Mouse (Mus musculus) lung, embryonic 14.5 days (tissue): ENCODE measurements around the gene Slc38a6. TPM values are rescaled to one million over a fixed set of nuclear protein-coding genes. Genes with fewer than 3 reads are reported as not detected.

Experiments used
- ATAC-seq: fragments of 200-750 bp; cut with Nextera tagmentation; 2 replicates; pipeline ENCODE4 v1.8.0; 2017; ENCODE audit warnings: mild to moderate bottlenecking, moderate TSS enrichment, moderate library complexity; ENCODE audit not compliant: insufficient read depth
- DNase-seq: peaks from one replicate; pipeline ENCODE4 v3.0.0-alpha.2; 2015
- H3K27ac ChIP-seq: fragments of 300-500 bp; sonication (generic); 2 replicates; pipeline ENCODE4 v1.5.1; 2014; ENCODE audit warnings: low read depth, mild to moderate bottlenecking, moderate library complexity
- H3K27me3 ChIP-seq: fragments of 300-500 bp; sonication (generic); 2 replicates; pipeline ENCODE4 v1.6.1; 2014; ENCODE audit warnings: low read length, control low read depth; ENCODE audit not compliant: insufficient read depth
- H3K36me3 ChIP-seq: fragments of 300-500 bp; sonication (generic); 2 replicates; pipeline ENCODE4 v1.6.1; 2014; ENCODE audit warnings: control low read depth; ENCODE audit not compliant: insufficient read depth
- H3K4me1 ChIP-seq: fragments of 300-500 bp; sonication (generic); 2 replicates; pipeline ENCODE4 v1.6.1; 2014; ENCODE audit warnings: antibody characterized with exemption, control low read depth; ENCODE audit not compliant: insufficient read depth
- H3K4me2 ChIP-seq: fragments of 300-500 bp; sonication (generic); 2 replicates; pipeline ENCODE4 v1.6.1; 2014; ENCODE audit warnings: mild to moderate bottlenecking
- H3K4me3 ChIP-seq: fragments of 300-500 bp; sonication (generic); 2 replicates; pipeline ENCODE4 v1.5.1; 2014; ENCODE audit warnings: low read depth, low read length
- H3K9ac ChIP-seq: fragments of 300-500 bp; sonication (generic); 2 replicates; pipeline ENCODE4 v1.6.1; 2014
- H3K9me3 ChIP-seq: fragments of 300-500 bp; sonication (generic); 2 replicates; pipeline ENCODE4 v1.6.1; 2016; ENCODE audit warnings: low read depth, low read length, control low read depth
- CTCF ChIP-seq: IDR thresholded peaks from 2 replicates; pipeline ENCODE4 v1.5.1; 2016; ENCODE audit warnings: antibody characterized with exemption, low read depth
- WGBS: fragments of 180-500 bp; shearing (Covaris S2); extraction: QIAGEN DNeasy Blood & Tissue Kit; methylation state at CpG from one replicate; pipeline ENCODE4 v1.1.7; 2014; 5-methylcytosine and 5-hydroxymethylcytosine counted together
- polyA plus RNA-seq: library from polyadenylated mRNA; unstranded; fragments of >200 nt; fragmentation: Nextera tagmentation; extraction: Ambion mirVana; gene quantifications from 2 replicates; pipeline ENCODE4 v1.2.1, GENCODE M21; 2014

Slc38a6 gene
- polyA plus RNA-seq, 1 experiment from 2014 or later: 9.3 TPM

DNA sequence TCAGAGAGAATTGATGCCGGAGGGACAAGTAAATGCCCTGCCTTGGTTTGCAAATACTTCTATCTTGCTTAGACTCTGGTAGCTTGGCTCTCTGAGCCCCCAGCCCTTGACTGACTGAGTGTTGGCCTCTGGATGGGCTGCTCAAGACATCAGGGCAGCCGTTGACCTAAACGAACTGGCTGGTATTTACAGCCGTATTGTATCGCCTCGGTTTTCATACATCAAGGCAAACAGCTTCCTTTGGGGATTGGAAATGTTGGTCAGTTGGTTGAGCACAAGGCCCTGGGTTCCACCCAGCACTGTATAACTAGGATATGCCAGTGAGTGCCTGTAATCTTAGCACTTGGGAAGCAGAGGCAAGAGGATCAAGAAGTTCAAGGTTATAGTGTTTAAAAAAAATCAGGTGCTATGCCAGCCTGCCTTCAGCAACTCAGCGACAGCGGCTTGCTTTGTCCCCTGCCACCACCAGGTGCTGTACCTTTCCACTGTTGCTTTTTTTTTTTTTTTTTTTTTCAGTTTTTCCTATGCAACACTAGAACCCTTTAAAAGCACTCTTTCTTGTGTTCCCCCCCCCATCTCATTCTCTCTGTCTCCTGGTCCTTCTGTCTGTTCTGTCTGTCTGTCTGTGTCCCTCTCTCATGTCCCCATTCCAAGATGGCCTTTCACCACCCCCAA is 94.2 kb downstream of the Slc38a6 start:
- no peak for DNase-seq
- Histone ChIP-seq H3K9me3 (no peaks in the 10 kb centered on the region), H3K27ac (no peak overlapping the region), H3K4me2 (no peak overlapping the region), H3K9ac (no peak overlapping the region), H3K4me3 (no peak overlapping the region), H3K36me3 (no peaks in the 10 kb centered on the region), H3K4me1 (0 out of 2 replicates have a peak, but pooled peaks cover 8% of the 10 kb centered on the region), H3K27me3 (no peaks in the 10 kb centered on the region)
- 74% methylated on average over 8 of the region's 8 CpGs for WGBS
- ATAC-seq: no peak
- no peak for TF ChIP-seq CTCF

DNA sequence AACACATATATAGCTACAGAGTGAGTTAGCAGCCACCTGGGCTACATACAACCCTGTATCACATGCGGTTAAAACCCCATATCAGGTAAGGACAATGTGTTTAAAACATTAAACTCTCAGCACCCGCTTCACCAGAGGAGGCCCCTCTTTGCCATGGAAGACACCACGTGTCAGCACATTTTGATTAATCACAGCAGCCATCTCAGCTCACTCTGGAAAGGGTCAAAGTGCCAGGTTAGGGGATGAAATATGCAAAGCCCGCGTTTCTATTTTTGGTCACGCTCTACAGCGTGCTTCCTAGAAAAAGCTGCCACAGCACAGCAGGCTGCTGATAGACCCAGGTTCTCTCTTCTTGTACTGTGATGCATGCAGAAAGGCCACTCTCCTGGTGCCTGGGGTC is 94.9 kb downstream of the Slc38a6 start:
- H3K9ac ChIP-seq: no peak overlapping the region
- 44% methylated on average over 7 of the region's 7 CpGs for WGBS
- H3K4me2 ChIP-seq: no peak overlapping the region
- TF ChIP-seq CTCF: no peak
- H3K27ac ChIP-seq: no peak overlapping the region
- ATAC-seq (no peak), DNase-seq (no peak)
- no peaks in the 10 kb centered on the region for H3K36me3 ChIP-seq
- H3K4me1 ChIP-seq: 0 out of 2 replicates have a peak, but pooled peaks cover 8% of the 10 kb centered on the region
- H3K4me3 ChIP-seq: no peak overlapping the region
- H3K9me3 ChIP-seq: no peaks in the 10 kb centered on the region
- no peaks in the 10 kb centered on the region for H3K27me3 ChIP-seq

- peak; percentile 12; the same call in 1 of the 2 replicates for ATAC-seq
- Histone ChIP-seq H3K4me2 (no peak overlapping the region), H3K9me3 (no peaks in the 10 kb centered on the region), H3K27ac (no peak overlapping the region), H3K27me3 (no peaks in the 10 kb centered on the region), H3K4me1 (0 out of 2 replicates have a peak, but pooled peaks cover 8% of the 10 kb centered on the region), H3K36me3 (no peaks in the 10 kb centered on the region), H3K9ac (no peak overlapping the region), H3K4me3 (no peak overlapping the region)
- 61% methylated on average over 12 of the region's 12 CpGs for WGBS
- DNase-seq: no peak
- TF ChIP-seq CTCF: no peak
Measured at GRCm38 (mm10) chr12:73382290-73383178, 96.0 kb downstream of the Slc38a6 start.

GRCm38 (mm10) chr12:73383179-73383510 is 96.6 kb downstream of the Slc38a6 start:
- Histone ChIP-seq H3K36me3 (no peaks in the 10 kb centered on the region), H3K27me3 (no peaks in the 10 kb centered on the region), H3K4me2 (no peak overlapping the region), H3K4me1 (0 out of 2 replicates have a peak, but pooled peaks cover 8% of the 10 kb centered on the region), H3K4me3 (no peak overlapping the region), H3K27ac (no peak overlapping the region), H3K9ac (no peak overlapping the region), H3K9me3 (no peaks in the 10 kb centered on the region)
- DNase-seq: no peak
- TF ChIP-seq CTCF: no peak
- 74% methylated on average over 5 of the region's 5 CpGs for WGBS
- 0 out of 2 replicates have a peak, but pooled peaks have one; percentile 7 for ATAC-seq

DNA sequence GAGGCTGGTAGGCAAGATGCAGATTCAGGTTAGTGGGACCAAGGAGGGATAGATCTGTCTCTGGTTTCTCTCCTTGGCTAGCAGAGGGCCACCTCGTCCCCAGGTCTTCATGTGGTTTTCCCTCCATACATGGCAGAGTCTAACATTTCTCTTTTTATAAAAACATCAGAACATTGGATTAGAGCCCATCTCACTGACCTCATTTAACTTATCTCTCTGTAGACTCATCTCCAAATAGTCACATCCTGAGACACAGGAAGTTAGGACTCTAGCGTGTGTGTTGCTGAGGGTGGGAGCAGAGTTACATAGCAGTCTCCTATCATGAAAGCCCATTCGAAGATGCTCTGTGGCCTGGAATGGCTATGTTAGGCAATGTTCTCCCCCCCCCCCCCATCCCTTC is 97.3 kb downstream of the Slc38a6 start:
- Histone ChIP-seq H3K36me3 (no peaks in the 10 kb centered on the region), H3K27me3 (no peaks in the 10 kb centered on the region), H3K27ac (no peak overlapping the region), H3K9me3 (no peaks in the 10 kb centered on the region), H3K9ac (no peak overlapping the region), H3K4me1 (0 out of 2 replicates have a peak, but pooled peaks cover 8% of the 10 kb centered on the region), H3K4me2 (no peak overlapping the region), H3K4me3 (no peak overlapping the region)
- ATAC-seq (no peak), DNase-seq (no peak)
- WGBS: 71% methylated on average over 3 of the region's 3 CpGs
- no peak for TF ChIP-seq CTCF

GRCm38 (mm10) chr12:73384747-73385146 is 98.2 kb downstream of the Slc38a6 start:
- H3K4me1 ChIP-seq: 0 out of 2 replicates have a peak, but pooled peaks cover 8% of the 10 kb centered on the region
- H3K9ac ChIP-seq: no peak overlapping the region
- peak; percentile 47 for DNase-seq
- no peaks in the 10 kb centered on the region for H3K36me3 ChIP-seq
- H3K27me3 ChIP-seq: no peaks in the 10 kb centered on the region
- no peak overlapping the region for H3K4me3 ChIP-seq
- 47% methylated on average over 6 of the region's 6 CpGs for WGBS
- H3K27ac ChIP-seq: no peak overlapping the region
- H3K9me3 ChIP-seq: no peaks in the 10 kb centered on the region
- no peak for ATAC-seq
- no peak overlapping the region for H3K4me2 ChIP-seq
- no peak for TF ChIP-seq CTCF

- H3K27me3 ChIP-seq: no peaks in the 10 kb centered on the region
- peaks cover 9% of the 10 kb centered on the region; the same call in 1 of the 2 replicates for H3K4me1 ChIP-seq
- DNase-seq (no peak), ATAC-seq (no peak)
- no peak overlapping the region for H3K9ac ChIP-seq
- H3K9me3 ChIP-seq: no peaks in the 10 kb centered on the region
- TF ChIP-seq CTCF: no peak
- H3K4me3 ChIP-seq: no peak overlapping the region
- H3K4me2 ChIP-seq: no peak overlapping the region
- H3K36me3 ChIP-seq: no peaks in the 10 kb centered on the region
- WGBS: 83% methylated on average over 1 of the region's 1 CpGs
- H3K27ac ChIP-seq: no peak overlapping the region
Measured at GRCm38 (mm10) chr12:73392507-73392906, 105.9 kb downstream of the Slc38a6 start.
